Mouse (Mus musculus) hindbrain, embryonic 14.5 days (tissue): Measurements from ENCODE around the gene Foxo6. TPM values are rescaled to one million over a fixed set of nuclear protein-coding genes. Genes with fewer than 3 reads are reported as not detected.

Experiments used
- ATAC-seq: fragments of 200-750 bp; cut with Nextera tagmentation; 2 replicates; pipeline ENCODE4 v1.8.0; 2017; ENCODE audit warnings: moderate number of reproducible peaks, mild to moderate bottlenecking, moderate TSS enrichment, moderate library complexity; ENCODE audit not compliant: low FRiP score
- DNase-seq: peaks from one replicate; pipeline ENCODE4 v3.0.0-alpha.2; 2015; ENCODE audit warnings: low spot score
- H3K27ac ChIP-seq: fragments of 300-500 bp; sonication (generic); 2 replicates; pipeline ENCODE4 v1.5.1; 2014; ENCODE audit warnings: mild to moderate bottlenecking, moderate library complexity
- H3K27me3 ChIP-seq: fragments of 300-500 bp; sonication (generic); 2 replicates; pipeline ENCODE4 v1.6.1; 2014; ENCODE audit warnings: mild to moderate bottlenecking, low read length, mixed read lengths; ENCODE audit not compliant: control insufficient read depth, insufficient read depth
- H3K36me3 ChIP-seq: fragments of 300-500 bp; sonication (generic); replicated peaks from 2 replicates; pipeline ENCODE4 v1.6.1; 2014; ENCODE audit not compliant: control insufficient read depth, insufficient read depth
- H3K4me1 ChIP-seq: fragments of 300-500 bp; sonication (generic); replicated peaks from 2 replicates; pipeline ENCODE4 v1.6.1; 2014; ENCODE audit warnings: antibody characterized with exemption, low read length, mixed read lengths; ENCODE audit not compliant: control insufficient read depth, insufficient read depth
- H3K4me2 ChIP-seq: fragments of 300-500 bp; sonication (generic); replicated peaks from 2 replicates; pipeline ENCODE4 v1.6.1; 2014; ENCODE audit warnings: mild to moderate bottlenecking, moderate library complexity
- H3K4me3 ChIP-seq: fragments of 300-500 bp; sonication (generic); replicated peaks from 2 replicates; pipeline ENCODE4 v1.5.1; 2014; ENCODE audit warnings: mild to moderate bottlenecking, low read length
- H3K9ac ChIP-seq: fragments of 300-500 bp; sonication (generic); 2 replicates; pipeline ENCODE4 v1.6.1; 2014
- H3K9me3 ChIP-seq: fragments of 300-500 bp; sonication (generic); 2 replicates; pipeline ENCODE4 v1.6.1; 2016; ENCODE audit warnings: low read length; ENCODE audit not compliant: control insufficient read depth
- WGBS: fragments of 180-500 bp; shearing (Covaris S2); extraction: QIAGEN DNeasy Blood & Tissue Kit; methylation state at CpG from one replicate; pipeline ENCODE4 v1.1.7; 2014; 5-methylcytosine and 5-hydroxymethylcytosine counted together
- polyA plus RNA-seq: library from polyadenylated mRNA; unstranded; fragments of >200 nt; fragmentation: Nextera tagmentation; extraction: Ambion mirVana; gene quantifications from 2 replicates; pipeline ENCODE4 v1.2.1, GENCODE M21; 2014

Foxo6 gene
- polyA plus RNA-seq, 1 experiment from 2014 or later, result 1.0 TPM

- ATAC-seq (no peak), DNase-seq (no peak)
- peaks cover 26% of the 10 kb centered on the region for H3K4me1 ChIP-seq
- H3K4me2 ChIP-seq, result no peak overlapping the region
- H3K27ac ChIP-seq, result no peak overlapping the region
- no peaks in the 10 kb centered on the region for H3K9me3 ChIP-seq
- peaks cover 9% of the 10 kb centered on the region; the same call in 1 of the 2 replicates for H3K27me3 ChIP-seq
- no peaks in the 10 kb centered on the region for H3K36me3 ChIP-seq
- no peak overlapping the region for H3K9ac ChIP-seq
- WGBS, result 55% methylated on average over 3 of the region's 3 CpGs
- H3K4me3 ChIP-seq, result no peak overlapping the region
These were observed 2.2 kb upstream of the Foxo6 start for GRCm38 (mm10) chr4:120289181-120289965.

- Histone ChIP-seq H3K4me3 (peak overlapping the region; percentile 76), H3K27ac (peak overlapping the region; percentile 78), H3K9ac (peak overlapping the region; percentile 78), H3K36me3 (no peaks in the 10 kb centered on the region), H3K4me2 (peak overlapping the region; percentile 95), H3K27me3 (peaks cover 12% of the 10 kb centered on the region; the same call in 1 of the 2 replicates), H3K4me1 (peaks cover 52% of the 10 kb centered on the region), H3K9me3 (no peaks in the 10 kb centered on the region)
- DNase-seq (no peak), ATAC-seq (no peak; the same call in 1 of the 2 replicates)
- WGBS, result under 1% methylated on average over 53 of the region's 53 CpGs
These were observed 348 bp downstream of the Foxo6 start for GRCm38 (mm10) chr4:120286761-120287241.

GRCm38 (mm10) chr4:120285730-120286129 is 1.4 kb downstream of the Foxo6 start:
- Histone ChIP-seq H3K4me1 (peaks cover 61% of the 10 kb centered on the region), H3K36me3 (no peaks in the 10 kb centered on the region), H3K27ac (no peak overlapping the region), H3K9me3 (no peaks in the 10 kb centered on the region), H3K27me3 (peaks cover 16% of the 10 kb centered on the region; the same call in 1 of the 2 replicates), H3K4me2 (peak overlapping the region; percentile 95), H3K9ac (peak overlapping the region; percentile 78), H3K4me3 (peak overlapping the region; percentile 76)
- WGBS, result 89% methylated on average over 1 of the region's 1 CpGs
- no peak for ATAC-seq
- no peak for DNase-seq

GRCm38 (mm10) chr4:120285223-120285622 is 1.9 kb downstream of the Foxo6 start:
- DNase-seq, result no peak
- no peak for ATAC-seq
- peak overlapping the region; percentile 78; the same call in 1 of the 2 replicates for H3K9ac ChIP-seq
- peaks cover 18% of the 10 kb centered on the region; the same call in 1 of the 2 replicates for H3K27me3 ChIP-seq
- peaks cover 61% of the 10 kb centered on the region for H3K4me1 ChIP-seq
- no peaks in the 10 kb centered on the region for H3K9me3 ChIP-seq
- H3K27ac ChIP-seq, result no peak overlapping the region
- 65% methylated on average over 3 of the region's 3 CpGs for WGBS
- peak overlapping the region; percentile 95 for H3K4me2 ChIP-seq
- no peaks in the 10 kb centered on the region for H3K36me3 ChIP-seq
- H3K4me3 ChIP-seq, result peak overlapping the region; percentile 76

- Histone ChIP-seq H3K4me3 (no peak overlapping the region; the same call in 1 of the 2 replicates), H3K9ac (no peak overlapping the region), H3K27me3 (peaks cover 20% of the 10 kb centered on the region; the same call in 1 of the 2 replicates)
These were observed 3.0 kb downstream of the Foxo6 start for GRCm38 (mm10) chr4:120284187-120284586.

GRCm38 (mm10) chr4:120283141-120283540 is 4.0 kb downstream of the Foxo6 start:
- Histone ChIP-seq H3K4me1 (peaks cover 58% of the 10 kb centered on the region), H3K27me3 (peaks cover 20% of the 10 kb centered on the region; the same call in 1 of the 2 replicates), H3K27ac (peak overlapping the region; percentile 48; the same call in 1 of the 2 replicates), H3K9me3 (no peaks in the 10 kb centered on the region), H3K4me3 (peak overlapping the region; percentile 42), H3K9ac (peak overlapping the region; percentile 62), H3K4me2 (peak overlapping the region; percentile 95), H3K36me3 (no peaks in the 10 kb centered on the region)
- peak; percentile 61 for ATAC-seq
- peak; percentile 58 for DNase-seq
- 4% methylated on average over 5 of the region's 6 CpGs for WGBS

More at GRCm38 (mm10) chr4:120284187-120284586, 3.0 kb downstream of the Foxo6 start:
- 67% methylated on average over 1 of the region's 1 CpGs for WGBS
- DNase-seq (no peak), ATAC-seq (no peak)
- H3K4me2 ChIP-seq, result peak overlapping the region; percentile 95
- peaks cover 61% of the 10 kb centered on the region for H3K4me1 ChIP-seq
- no peak overlapping the region for H3K27ac ChIP-seq
- no peaks in the 10 kb centered on the region for H3K36me3 ChIP-seq
- H3K9me3 ChIP-seq, result no peaks in the 10 kb centered on the region

GRCm38 (mm10) chr4:120282568-120283091 is 4.5 kb downstream of the Foxo6 start:
- ATAC-seq (peak; percentile 35; the same call in 1 of the 2 replicates), DNase-seq (peak; percentile 65)
- Histone ChIP-seq H3K9ac (peak overlapping the region; percentile 62), H3K27me3 (peaks cover 20% of the 10 kb centered on the region; the same call in 1 of the 2 replicates), H3K4me2 (peak overlapping the region; percentile 95), H3K27ac (peak overlapping the region; percentile 48; the same call in 1 of the 2 replicates), H3K4me1 (peaks cover 60% of the 10 kb centered on the region), H3K9me3 (no peaks in the 10 kb centered on the region), H3K36me3 (no peaks in the 10 kb centered on the region), H3K4me3 (peak overlapping the region; percentile 42)
- 2% methylated on average over 44 of the region's 47 CpGs for whole genome bisulfite sequencing

GRCm38 (mm10) chr4:120281011-120281410 is 6.1 kb downstream of the Foxo6 start:
- ATAC-seq (no peak), DNase-seq (no peak)
- Histone ChIP-seq H3K36me3 (no peaks in the 10 kb centered on the region), H3K27ac (no peak overlapping the region), H3K27me3 (peaks cover 20% of the 10 kb centered on the region; the same call in 1 of the 2 replicates), H3K4me2 (no peak overlapping the region), H3K4me1 (peaks cover 63% of the 10 kb centered on the region), H3K9ac (no peak overlapping the region), H3K4me3 (no peak overlapping the region), H3K9me3 (no peaks in the 10 kb centered on the region)
- 59% methylated on average over 3 of the region's 3 CpGs for WGBS

GRCm38 (mm10) chr4:120280432-120280831 is 6.7 kb downstream of the Foxo6 start:
- no peak overlapping the region for H3K4me3 ChIP-seq
- no peaks in the 10 kb centered on the region for H3K9me3 ChIP-seq
- DNase-seq, result no peak
- 85% methylated on average over 12 of the region's 12 CpGs for WGBS
- peaks cover 18% of the 10 kb centered on the region; the same call in 1 of the 2 replicates for H3K27me3 ChIP-seq
- H3K36me3 ChIP-seq, result no peaks in the 10 kb centered on the region
- no peak overlapping the region for H3K27ac ChIP-seq
- H3K4me2 ChIP-seq, result no peak overlapping the region
- peaks cover 57% of the 10 kb centered on the region for H3K4me1 ChIP-seq
- ATAC-seq, result no peak
- no peak overlapping the region for H3K9ac ChIP-seq
